Mouse (Mus musculus) neutrophil, adult 5-6 weeks (primary cell): ENCODE results near the gene Rassf2. TPM values are rescaled to one million over a fixed set of nuclear protein-coding genes. Genes with fewer than 3 reads are reported as not detected.

Source experiments
- ATAC-seq: fragments of 151-379, 151-347 bp; 2 replicates; pipeline ENCODE4 v1.8.0; 2017; ENCODE audit warnings: mild to moderate bottlenecking, moderate TSS enrichment; ENCODE audit not compliant: insufficient number of reproducible peaks, poor library complexity, low FRiP score, severe bottlenecking; ENCODE audit errors: extremely low read depth
- total RNA-seq: library from RNA; stranded (forward); fragments of 200-1000 nt; gene quantifications from 2 replicates; pipeline ENCODE4 v1.2.3, GENCODE M21; 2017

Gene Rassf2
- total RNA-seq, 1 experiment from 2014 or later, result 210 TPM

GRCm38 (mm10) chr2:132039894-132040293 lies 9.8 kb upstream of the Rassf2 start:
- ATAC-seq, result peak; percentile 72

DNA sequence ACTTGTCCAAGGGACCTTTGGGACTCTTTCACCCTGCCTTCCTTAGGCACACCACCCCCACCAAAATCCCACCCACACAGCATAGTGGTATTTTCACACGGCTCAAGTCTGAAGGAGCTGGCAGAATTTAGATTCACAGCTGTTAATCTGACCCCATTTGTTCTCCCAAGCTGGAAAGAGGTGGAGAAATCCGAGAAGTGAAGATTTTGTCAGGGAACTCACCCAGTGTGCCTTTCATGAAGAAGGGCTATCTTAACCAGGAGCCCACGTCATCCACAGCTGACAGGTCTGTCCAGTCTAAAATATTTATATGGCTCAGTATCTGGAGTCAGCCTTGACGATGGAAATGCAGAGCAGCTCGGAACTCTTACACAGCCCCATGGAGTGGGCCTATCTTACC lies 6.3 kb upstream of the Rassf2 start:
- ATAC-seq, result no peak

DNA sequence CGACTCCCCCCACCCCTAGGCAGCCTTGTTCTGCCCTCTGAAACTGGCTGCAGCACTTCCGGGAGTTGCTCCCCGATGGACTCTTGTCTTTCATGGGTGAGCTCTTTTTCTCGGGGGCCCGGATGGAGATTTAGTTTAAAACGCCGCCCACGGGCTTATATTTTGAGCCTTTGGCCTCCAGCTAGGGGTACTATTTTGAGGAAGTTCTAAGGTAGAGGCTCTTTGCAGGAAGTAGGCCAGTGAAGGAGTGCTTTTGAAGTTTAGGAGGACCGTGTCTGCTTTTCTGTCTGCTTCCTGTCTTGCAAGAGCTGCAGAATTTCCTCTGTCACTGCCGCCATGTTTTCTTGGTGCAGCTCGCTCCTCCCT lies 5.4 kb upstream of the Rassf2 start:
- ATAC-seq, result peak; percentile 76

DNA sequence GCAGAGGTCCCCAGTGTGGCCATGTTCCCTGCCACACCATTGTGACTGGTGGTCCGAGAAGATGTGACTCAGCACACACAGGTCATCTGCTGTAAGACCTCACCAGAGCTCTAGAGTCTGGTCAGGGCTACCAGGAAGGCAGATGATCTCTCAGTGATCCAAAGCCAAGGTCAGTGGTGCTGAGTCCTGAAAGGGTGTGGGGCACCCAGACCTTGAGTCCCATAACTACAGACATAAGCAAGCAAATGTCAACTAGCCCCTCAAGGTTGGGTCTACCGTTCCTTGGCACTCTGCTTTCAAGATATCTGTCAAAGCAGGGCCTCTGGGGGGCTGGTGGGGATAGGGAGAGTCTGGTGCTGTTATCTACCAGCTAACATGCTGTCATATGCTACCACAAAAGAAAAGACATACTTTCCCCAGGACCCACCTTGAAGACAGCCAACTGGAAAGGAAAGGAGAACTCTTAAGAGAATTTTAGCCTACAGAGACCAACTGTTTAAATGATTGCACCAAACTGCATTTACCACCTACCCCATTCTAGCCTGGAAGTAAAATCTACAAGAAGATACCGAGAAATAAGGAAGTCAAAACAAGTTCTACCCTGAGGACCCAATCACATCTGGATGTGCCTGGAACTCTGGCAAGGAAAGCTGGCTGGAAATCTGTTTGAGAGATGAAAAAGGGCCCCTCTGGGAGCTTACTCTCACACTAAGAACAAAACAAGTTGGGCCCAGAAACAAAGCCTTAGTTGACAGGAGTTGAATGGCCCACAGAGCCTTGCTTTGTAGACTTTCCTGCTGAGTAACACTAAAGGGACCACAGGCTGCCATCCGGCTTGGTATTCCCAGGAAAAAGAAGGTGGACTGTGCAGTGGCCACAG lies 4.8 kb upstream of the Rassf2 start:
- no peak for ATAC-seq

GRCm38 (mm10) chr2:132031364-132032095 lies 1.5 kb upstream of the Rassf2 start:
- ATAC-seq, result no peak

GRCm38 (mm10) chr2:132030418-132031363 lies 633 bp upstream of the Rassf2 start:
- ATAC-seq, result no peak

GRCm38 (mm10) chr2:132028894-132029605 lies 1.0 kb downstream of the Rassf2 start:
- peak; percentile 57 for ATAC-seq

- ATAC-seq, result no peak
Measured at GRCm38 (mm10) chr2:132028107-132028506, 2.0 kb downstream of the Rassf2 start.

DNA sequence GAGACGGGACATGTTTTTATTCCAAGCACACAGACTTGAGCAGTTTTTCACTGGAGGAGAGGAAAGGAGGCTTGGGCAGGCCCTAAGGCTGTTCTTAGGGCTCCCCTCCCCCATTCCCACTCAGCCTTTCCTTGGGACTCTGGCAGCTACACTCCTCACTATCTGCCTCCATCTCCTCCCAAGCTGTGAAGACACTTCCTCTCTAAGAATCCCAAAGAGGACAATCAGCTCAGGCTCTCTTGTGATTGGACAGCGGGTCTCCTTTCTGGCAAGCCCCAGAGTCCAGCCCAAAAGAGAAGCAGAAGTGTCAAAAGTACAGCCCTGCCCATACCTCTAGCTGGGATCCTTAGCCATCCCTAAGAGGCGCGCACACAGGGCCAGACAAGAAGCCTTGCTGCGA lies 2.7 kb downstream of the Rassf2 start:
- no peak for ATAC-seq

GRCm38 (mm10) chr2:132024028-132024427 lies 6.0 kb downstream of the Rassf2 start:
- ATAC-seq, result no peak

- peak; percentile 32; the same call in 1 of the 2 replicates for ATAC-seq
Measured at GRCm38 (mm10) chr2:132022621-132023020, 7.4 kb downstream of the Rassf2 start.

GRCm38 (mm10) chr2:132021616-132022015 lies 8.4 kb downstream of the Rassf2 start:
- no peak for ATAC-seq

DNA sequence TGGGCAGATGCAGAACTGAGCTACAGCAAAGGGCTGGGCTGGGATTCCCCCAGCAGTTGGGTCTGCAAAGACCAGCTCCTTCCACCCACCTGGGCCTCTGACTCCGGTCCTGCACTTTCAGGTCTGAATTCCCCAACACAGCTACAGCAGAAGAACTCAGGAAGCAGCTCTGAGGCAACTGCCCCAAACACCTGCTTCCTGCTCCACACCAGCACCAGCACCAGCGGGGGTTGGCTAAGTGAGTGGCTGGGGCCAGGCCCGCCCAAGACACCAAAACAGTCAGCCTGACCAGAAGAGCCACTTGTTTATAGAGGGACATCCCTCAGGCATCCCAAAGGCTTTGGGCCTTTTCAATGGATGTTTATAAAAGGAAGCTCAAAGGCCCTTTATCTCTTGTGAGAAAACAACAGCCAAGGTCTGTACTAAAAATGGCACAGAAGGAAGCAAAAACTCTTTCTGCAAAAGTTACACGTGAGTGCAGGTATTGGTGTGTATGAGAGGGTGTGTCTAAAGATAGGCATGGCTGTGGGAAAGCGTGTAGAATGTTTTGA lies 9.0 kb downstream of the Rassf2 start:
- ATAC-seq, result peak; percentile 62

- no peak for ATAC-seq
Measured at GRCm38 (mm10) chr2:132020420-132020819, 9.6 kb downstream of the Rassf2 start.

GRCm38 (mm10) chr2:132019372-132019811 lies 10.7 kb downstream of the Rassf2 start:
- peak; percentile 31 for ATAC-seq

DNA sequence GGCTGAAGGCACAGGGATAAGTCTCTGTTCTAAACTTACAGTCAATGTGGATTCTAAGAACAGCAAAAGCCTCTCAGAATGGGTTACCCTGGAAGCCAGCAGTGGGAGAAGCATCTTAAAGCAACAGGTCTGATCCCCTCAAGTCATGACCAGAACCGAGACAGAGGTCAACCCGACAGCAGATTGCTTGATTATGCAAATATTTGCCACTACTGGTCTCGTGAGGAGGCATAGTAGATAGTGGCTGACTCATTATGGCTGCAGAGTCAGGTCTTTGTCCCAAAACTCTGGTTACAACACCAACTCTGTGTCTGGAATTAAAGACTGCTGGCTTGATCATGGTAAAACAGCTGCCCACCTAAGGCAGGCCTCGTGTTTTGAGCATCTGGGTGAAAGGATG lies 11.9 kb downstream of the Rassf2 start:
- ATAC-seq, result no peak

GRCm38 (mm10) chr2:132017611-132018010 lies 12.4 kb downstream of the Rassf2 start:
- no peak for ATAC-seq

DNA sequence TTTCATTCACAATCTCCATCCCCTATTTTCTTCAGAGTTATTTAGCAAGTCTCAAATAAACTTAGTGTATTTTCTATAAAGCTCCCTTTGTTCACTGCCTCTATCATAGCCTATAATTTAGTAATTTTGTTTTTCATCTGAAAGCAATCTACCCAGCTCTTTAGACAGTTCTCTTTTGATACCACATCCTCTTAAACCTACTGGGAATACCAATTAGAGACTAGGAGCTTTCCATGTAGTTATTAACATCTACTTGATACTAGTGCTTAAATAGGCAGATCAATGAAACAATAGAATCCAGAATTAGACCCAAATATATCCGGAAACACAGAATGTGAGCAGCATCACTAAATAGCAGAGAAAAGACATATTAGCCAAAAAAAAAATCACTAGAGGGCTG lies 14.0 kb downstream of the Rassf2 start:
- ATAC-seq, result no peak
